Mouse (Mus musculus) central nervous system, embryonic 18 days (tissue): ENCODE data around the gene Cadps2. TPM values are rescaled to one million over a fixed set of nuclear protein-coding genes. Genes with fewer than 3 reads are reported as not detected.

Experiments used
- polyA plus RNA-seq: library from polyadenylated mRNA; depleted of rRNA; stranded (reverse); fragments of >200 nt; gene quantifications from 2 replicates; pipeline ENCODE4 v1.2.3, GENCODE M21; 2012; rRNA removed

The Cadps2 gene
- 9.5 and 11.4 TPM in 2 replicates for polyA plus RNA-seq

GRCm38 (mm10) chr6:23839009-23839811, at the start of gene Cadps2:
Gene Cadps2, minus strand, starts transcription at chr6:23839421.

GRCm38 (mm10) chr6:23655036-23655435, 184.2 kb downstream of the Cadps2 start, which contains the start of gene Rnf148:
Gene Rnf148, minus strand, starts transcription at chr6:23655136.

GRCm38 (mm10) chr6:23650205-23650604, 189.0 kb downstream of the Cadps2 start, which contains the start of gene Rnf133:
Gene Rnf133, minus strand, starts transcription at chr6:23650305.

GRCm38 (mm10) chr6:23248313-23249052, 590.7 kb downstream of the Cadps2 start, which contains the start of gene Fezf1:
Gene Fezf1, minus strand, starts transcription at chr6:23248362.

Other genes with a start within 250 kb of the Cadps2 start
- 0.05 and 0.15 TPM in 2 replicates for gene Rnf133, start 189.1 kb downstream of the Cadps2 start, polyA plus RNA-seq
- 0.09 TPM in 1 of 2 replicates, not detected in the other for gene Rnf148, start 184.3 kb downstream of the Cadps2 start, polyA plus RNA-seq
- gene Tas2r118, start 130.6 kb upstream of the Cadps2 start, polyA plus RNA-seq: not detected in 2 replicates